Mouse (Mus musculus) limb, embryonic 15.5 days (tissue): Measurements from ENCODE around the gene Anxa8. TPM values are rescaled to one million over a fixed set of nuclear protein-coding genes. Genes with fewer than 3 reads are reported as not detected.

ENCODE experiments used
- ATAC-seq: fragments of 200-750 bp; cut with Nextera tagmentation; 2 replicates; pipeline ENCODE4 v1.8.0; 2017; ENCODE audit warnings: low read depth, moderate TSS enrichment; ENCODE audit not compliant: insufficient number of reproducible peaks, low FRiP score, low TSS enrichment
- H3K27ac ChIP-seq: fragments of 300-500 bp; sonication (generic); 2 replicates; pipeline ENCODE4 v1.5.1; 2015; ENCODE audit warnings: moderate library complexity, mild to moderate bottlenecking, inconsistent platforms
- H3K27me3 ChIP-seq: fragments of 300-500 bp; sonication (generic); 2 replicates; pipeline ENCODE4 v1.6.1; 2015; ENCODE audit warnings: inconsistent platforms
- H3K36me3 ChIP-seq: fragments of 300-500 bp; sonication (generic); 2 replicates; pipeline ENCODE4 v1.6.1; 2015; ENCODE audit warnings: inconsistent platforms
- H3K4me1 ChIP-seq: fragments of 300-500 bp; sonication (generic); 2 replicates; pipeline ENCODE4 v1.6.1; 2015; ENCODE audit warnings: inconsistent platforms
- H3K4me2 ChIP-seq: fragments of 300-500 bp; sonication (generic); 2 replicates; pipeline ENCODE4 v1.6.1; 2015; ENCODE audit warnings: mild to moderate bottlenecking, inconsistent platforms
- H3K4me3 ChIP-seq: fragments of 300-500 bp; sonication (generic); 2 replicates; pipeline ENCODE4 v1.5.1; 2015; ENCODE audit warnings: mild to moderate bottlenecking, inconsistent platforms
- H3K9ac ChIP-seq: fragments of 300-500 bp; sonication (generic); 2 replicates; pipeline ENCODE4 v1.6.1; 2015; ENCODE audit warnings: inconsistent platforms
- H3K9me3 ChIP-seq: fragments of 300-500 bp; sonication (generic); 2 replicates; pipeline ENCODE4 v1.6.1; 2016; ENCODE audit warnings: inconsistent platforms
- WGBS: fragments of 180-500 bp; shearing (Covaris S2); methylation state at CpG from one replicate; pipeline ENCODE4 v1.1.7; 2015; 5-methylcytosine and 5-hydroxymethylcytosine counted together
- polyA plus RNA-seq: library from polyadenylated mRNA; unstranded; fragments of >200 nt; fragmentation: Nextera tagmentation; extraction: Ambion mirVana; gene quantifications from 2 replicates; pipeline ENCODE4 v1.2.1, GENCODE M21; 2015

Anxa8 gene
- 75.7 and 87.2 TPM in 2 replicates for polyA plus RNA-seq

- no peak for ATAC-seq
Measured at GRCm38 (mm10) chr14:34085731-34086130, at the start of gene Anxa8. TSS of gene Anxa8 (plus strand) at chr14:34085981.

GRCm38 (mm10) chr14:34041241-34041640 lies 44.5 kb upstream of the Anxa8 start:
- Histone ChIP-seq H3K4me3 (no peak overlapping the region), H3K27me3 (no peaks in the 10 kb centered on the region), H3K4me2 (no peak overlapping the region), H3K36me3 (no peaks in the 10 kb centered on the region), H3K9ac (no peak overlapping the region), H3K9me3 (no peaks in the 10 kb centered on the region), H3K4me1 (no peaks in the 10 kb centered on the region), H3K27ac (no peak overlapping the region)
- ATAC-seq: no peak
- 74% methylated on average over 4 of the region's 4 CpGs for WGBS

More at GRCm38 (mm10) chr14:34085731-34086130, at the start of gene Anxa8:
- H3K27ac ChIP-seq: peak within 1 kb of the TSS; percentile 51
- H3K4me3 ChIP-seq: peak within 1 kb of the TSS; percentile 10
- H3K36me3 ChIP-seq: no peaks in the 10 kb centered on the region
- no peaks in the 10 kb centered on the region for H3K9me3 ChIP-seq
- 39% methylated on average over 4 of the region's 4 CpGs for WGBS
- peak within 1 kb of the TSS; percentile 17; the same call in 1 of the 2 replicates for H3K4me2 ChIP-seq
- no peak within 1 kb of the TSS for H3K9ac ChIP-seq
- peaks cover 30% of the 10 kb centered on the region for H3K4me1 ChIP-seq
- no peaks in the 10 kb centered on the region for H3K27me3 ChIP-seq

GRCm38 (mm10) chr14:34043341-34043740 lies 42.4 kb upstream of the Anxa8 start:
- no peaks in the 10 kb centered on the region for H3K4me1 ChIP-seq
- no peak for ATAC-seq
- no peak overlapping the region for H3K9ac ChIP-seq
- H3K4me3 ChIP-seq: no peak overlapping the region
- no peak overlapping the region for H3K27ac ChIP-seq
- H3K4me2 ChIP-seq: no peak overlapping the region
- H3K27me3 ChIP-seq: no peaks in the 10 kb centered on the region
- H3K9me3 ChIP-seq: no peaks in the 10 kb centered on the region
- H3K36me3 ChIP-seq: no peaks in the 10 kb centered on the region
- 68% methylated on average over 3 of the region's 3 CpGs for WGBS

GRCm38 (mm10) chr14:34050101-34050779 lies 35.5 kb upstream of the Anxa8 start:
- H3K4me3 ChIP-seq: no peak overlapping the region
- no peak overlapping the region for H3K27ac ChIP-seq
- no peak overlapping the region for H3K4me2 ChIP-seq
- H3K9me3 ChIP-seq: no peaks in the 10 kb centered on the region
- 38% methylated on average over 5 of the region's 5 CpGs for WGBS
- H3K9ac ChIP-seq: no peak overlapping the region
- no peaks in the 10 kb centered on the region for H3K27me3 ChIP-seq
- peaks cover 6% of the 10 kb centered on the region for H3K4me1 ChIP-seq
- no peaks in the 10 kb centered on the region for H3K36me3 ChIP-seq
- ATAC-seq: 0 out of 2 replicates have a peak, but pooled peaks have one; percentile 47

- no peaks in the 10 kb centered on the region for H3K36me3 ChIP-seq
- no peak within 1 kb of the TSS for H3K9ac ChIP-seq
- peaks cover 6% of the 10 kb centered on the region for H3K4me1 ChIP-seq
- H3K4me2 ChIP-seq: no peak within 1 kb of the TSS
- H3K27me3 ChIP-seq: no peaks in the 10 kb centered on the region
- H3K4me3 ChIP-seq: no peak within 1 kb of the TSS
- ATAC-seq: no peak
- 88% methylated on average over 6 of the region's 6 CpGs for WGBS
- H3K27ac ChIP-seq: no peak within 1 kb of the TSS
- H3K9me3 ChIP-seq: no peaks in the 10 kb centered on the region
Measured at GRCm38 (mm10) chr14:34052516-34052915, 33.3 kb upstream of the Anxa8 start, which contains the start of gene Antxrl. TSS of gene Antxrl (plus strand) at chr14:34052707.

GRCm38 (mm10) chr14:34071665-34072064 lies 14.1 kb upstream of the Anxa8 start:
- 58% methylated on average over 6 of the region's 6 CpGs for WGBS
- H3K27me3 ChIP-seq: no peaks in the 10 kb centered on the region; the same call in 1 of the 2 replicates
- ATAC-seq: no peak
- H3K9ac ChIP-seq: no peak overlapping the region
- H3K27ac ChIP-seq: no peak overlapping the region
- no peaks in the 10 kb centered on the region for H3K36me3 ChIP-seq
- H3K4me3 ChIP-seq: no peak overlapping the region
- H3K9me3 ChIP-seq: no peaks in the 10 kb centered on the region
- no peak overlapping the region for H3K4me2 ChIP-seq
- no peaks in the 10 kb centered on the region for H3K4me1 ChIP-seq

GRCm38 (mm10) chr14:34075346-34075745 lies 10.4 kb upstream of the Anxa8 start:
- no peak for ATAC-seq
- Histone ChIP-seq H3K36me3 (no peaks in the 10 kb centered on the region), H3K4me2 (no peak overlapping the region), H3K4me3 (no peak overlapping the region), H3K4me1 (no peaks in the 10 kb centered on the region), H3K9me3 (no peaks in the 10 kb centered on the region), H3K27ac (no peak overlapping the region), H3K27me3 (no peaks in the 10 kb centered on the region), H3K9ac (no peak overlapping the region)
- 54% methylated on average over 4 of the region's 4 CpGs for WGBS

GRCm38 (mm10) chr14:34077222-34077621 lies 8.6 kb upstream of the Anxa8 start:
- no peaks in the 10 kb centered on the region for H3K27me3 ChIP-seq
- H3K4me3 ChIP-seq: no peak overlapping the region
- no peak for ATAC-seq
- no peak overlapping the region for H3K9ac ChIP-seq
- no peaks in the 10 kb centered on the region for H3K36me3 ChIP-seq
- no peak overlapping the region for H3K4me2 ChIP-seq
- no peak overlapping the region for H3K27ac ChIP-seq
- WGBS: 77% methylated on average over 5 of the region's 5 CpGs
- peaks cover 2% of the 10 kb centered on the region; the same call in 1 of the 2 replicates for H3K4me1 ChIP-seq
- no peaks in the 10 kb centered on the region for H3K9me3 ChIP-seq

- no peaks in the 10 kb centered on the region for H3K36me3 ChIP-seq
- H3K27ac ChIP-seq: no peak overlapping the region
- no peak for ATAC-seq
- no peak overlapping the region for H3K4me2 ChIP-seq
- 67% methylated on average over 4 of the region's 4 CpGs for WGBS
- no peak overlapping the region for H3K4me3 ChIP-seq
- H3K9me3 ChIP-seq: no peaks in the 10 kb centered on the region
- H3K27me3 ChIP-seq: no peaks in the 10 kb centered on the region
- H3K9ac ChIP-seq: no peak overlapping the region
- H3K4me1 ChIP-seq: peaks cover 2% of the 10 kb centered on the region; the same call in 1 of the 2 replicates
Measured at GRCm38 (mm10) chr14:34078293-34078692, 7.5 kb upstream of the Anxa8 start.

GRCm38 (mm10) chr14:34080321-34080997 lies 5.3 kb upstream of the Anxa8 start:
- 13% methylated on average over 11 of the region's 11 CpGs for WGBS
- no peak overlapping the region for H3K9ac ChIP-seq
- peaks cover 8% of the 10 kb centered on the region for H3K4me1 ChIP-seq
- no peak overlapping the region for H3K27ac ChIP-seq
- H3K36me3 ChIP-seq: no peaks in the 10 kb centered on the region
- H3K4me2 ChIP-seq: no peak overlapping the region
- ATAC-seq: no peak
- no peak overlapping the region for H3K4me3 ChIP-seq
- no peaks in the 10 kb centered on the region for H3K27me3 ChIP-seq
- H3K9me3 ChIP-seq: no peaks in the 10 kb centered on the region

GRCm38 (mm10) chr14:34086806-34087205 lies 1.0 kb downstream of the Anxa8 start:
- H3K36me3 ChIP-seq: no peaks in the 10 kb centered on the region
- H3K4me2 ChIP-seq: peak overlapping the region; percentile 3; the same call in 1 of the 2 replicates
- H3K27me3 ChIP-seq: no peaks in the 10 kb centered on the region
- H3K9me3 ChIP-seq: no peaks in the 10 kb centered on the region
- peaks cover 30% of the 10 kb centered on the region for H3K4me1 ChIP-seq
- 59% methylated on average over 4 of the region's 4 CpGs for whole genome bisulfite sequencing
- peak overlapping the region; percentile 10 for H3K4me3 ChIP-seq
- H3K9ac ChIP-seq: no peak overlapping the region
- H3K27ac ChIP-seq: no peak overlapping the region
- ATAC-seq: no peak

GRCm38 (mm10) chr14:34087856-34088398 lies 2.1 kb downstream of the Anxa8 start:
- H3K4me3 ChIP-seq: no peak overlapping the region
- WGBS: 53% methylated on average over 2 of the region's 2 CpGs
- ATAC-seq: no peak

More at GRCm38 (mm10) chr14:34087856-34088398, 2.1 kb downstream of the Anxa8 start:
- no peak overlapping the region for H3K27ac ChIP-seq
- H3K4me1 ChIP-seq: peaks cover 30% of the 10 kb centered on the region
- peak overlapping the region; percentile 15; the same call in 1 of the 2 replicates for H3K4me2 ChIP-seq
- no peaks in the 10 kb centered on the region for H3K9me3 ChIP-seq
- no peaks in the 10 kb centered on the region for H3K27me3 ChIP-seq
- H3K9ac ChIP-seq: no peak overlapping the region
- H3K36me3 ChIP-seq: no peaks in the 10 kb centered on the region
